Mouse (Mus musculus) small intestine, adult 10 weeks (tissue): ENCODE data around the gene Gm21258. TPM values are rescaled to one million over a fixed set of nuclear protein-coding genes. Genes with fewer than 3 reads are reported as not detected.

Experiments
- polyA plus RNA-seq: library from polyadenylated mRNA; stranded (reverse); fragments of 350-450 nt; fragmentation: Illumina TruSeq; extraction: RNeasy Lipid Tissue Mini Kit (QIAGEN cat#74804); gene quantifications from one replicate; pipeline ENCODE4 v1.2.3, GENCODE M21; 2014; ENCODE audit warnings: low replicate concordance

Gene Gm21258
- not detected for polyA plus RNA-seq

DNA sequence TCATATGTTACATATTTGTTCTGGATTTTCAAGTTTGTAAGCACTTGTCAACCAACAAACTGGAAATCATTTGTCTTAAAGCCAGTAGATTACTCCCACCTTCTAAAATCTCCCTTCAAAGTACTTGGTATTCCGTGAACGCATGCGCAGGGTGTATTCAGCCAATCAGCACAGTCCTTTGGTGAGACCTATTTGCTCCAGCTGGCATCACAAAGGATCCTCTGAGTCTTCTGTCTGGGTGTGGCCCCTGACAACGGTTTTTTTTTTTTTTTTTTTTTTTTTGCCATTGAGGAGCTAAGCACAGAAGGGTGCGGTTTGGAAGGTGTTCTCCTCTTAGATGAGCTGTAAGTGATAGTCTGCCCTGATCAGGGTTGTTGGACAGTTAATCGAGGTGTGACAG lies at the start of gene Gm21258:
Gm21258 (plus strand) TSS at position 301 of the 400 bp plus-strand sequence.

